Mouse (Mus musculus) forebrain, embryonic 16.5 days (tissue): ENCODE data around the gene Jazf1. TPM values are rescaled to one million over a fixed set of nuclear protein-coding genes. Genes with fewer than 3 reads are reported as not detected.

Experiments used
- ATAC-seq: fragments of 200-750 bp; cut with Nextera tagmentation; 2 replicates; pipeline ENCODE4 v1.8.0; 2017; ENCODE audit warnings: mild to moderate bottlenecking, moderate library complexity
- H3K27ac ChIP-seq: fragments of 300-500 bp; sonication (generic); 2 replicates; pipeline ENCODE4 v1.5.1; 2014; ENCODE audit warnings: low read length, control low read depth
- H3K27me3 ChIP-seq: fragments of 300-500 bp; sonication (generic); replicated peaks from 2 replicates; pipeline ENCODE4 v1.6.1; 2014; ENCODE audit warnings: low read length; ENCODE audit not compliant: control insufficient read depth, insufficient read depth
- H3K36me3 ChIP-seq: fragments of 300-500 bp; sonication (generic); 2 replicates; pipeline ENCODE4 v1.6.1; 2014; ENCODE audit not compliant: control insufficient read depth, insufficient read depth
- H3K4me1 ChIP-seq: fragments of 300-500 bp; sonication (generic); replicated peaks from 2 replicates; pipeline ENCODE4 v1.6.1; 2014; ENCODE audit warnings: low read length; ENCODE audit not compliant: control insufficient read depth, insufficient read depth
- H3K4me2 ChIP-seq: fragments of 300-500 bp; sonication (generic); 2 replicates; pipeline ENCODE4 v1.6.1; 2014; ENCODE audit warnings: mild to moderate bottlenecking, low read length, control low read depth
- H3K4me3 ChIP-seq: fragments of 300-500 bp; sonication (generic); replicated peaks from 2 replicates; pipeline ENCODE4 v1.5.1; 2014; ENCODE audit warnings: mild to moderate bottlenecking, low read length, control low read depth
- H3K9ac ChIP-seq: fragments of 300-500 bp; sonication (generic); replicated peaks from 2 replicates; pipeline ENCODE4 v1.6.1; 2014; ENCODE audit warnings: low read depth, low read length, control low read depth
- H3K9me3 ChIP-seq: fragments of 300-500 bp; sonication (generic); 2 replicates; pipeline ENCODE4 v1.6.1; 2016; ENCODE audit warnings: low read length; ENCODE audit not compliant: control insufficient read depth
- WGBS: fragments of 180-500 bp; shearing (Covaris S2); extraction: QIAGEN DNeasy Blood & Tissue Kit; methylation state at CpG from one replicate; pipeline ENCODE4 v1.1.7; 2014; 5-methylcytosine and 5-hydroxymethylcytosine counted together
- polyA plus RNA-seq: library from polyadenylated mRNA; unstranded; fragments of >200 nt; fragmentation: Nextera tagmentation; extraction: Ambion mirVana; gene quantifications from 2 replicates; pipeline ENCODE4 v1.2.1, GENCODE M21; 2015

Gene Jazf1
- polyA plus RNA-seq, 1 experiment from 2014 or later = 37.0 TPM

GRCm38 (mm10) chr6:53066978-53067377 is 1.5 kb downstream of the Jazf1 start:
- Histone ChIP-seq H3K36me3 (no peaks in the 10 kb centered on the region), H3K27ac (no peak overlapping the region), H3K9me3 (no peaks in the 10 kb centered on the region), H3K4me2 (peak overlapping the region; percentile 91), H3K27me3 (no peaks in the 10 kb centered on the region), H3K9ac (no peak overlapping the region; the same call in 1 of the 2 replicates), H3K4me1 (peaks cover 19% of the 10 kb centered on the region), H3K4me3 (peak overlapping the region; percentile 57)
- 58% methylated on average over 3 of the region's 3 CpGs for WGBS
- ATAC-seq = no peak

GRCm38 (mm10) chr6:53064070-53064469 is 4.4 kb downstream of the Jazf1 start:
- no peak overlapping the region for H3K9ac ChIP-seq
- no peak for ATAC-seq
- 95% methylated on average over 4 of the region's 4 CpGs for WGBS

GRCm38 (mm10) chr6:53054909-53055308 is 13.5 kb downstream of the Jazf1 start:
- ATAC-seq = no peak
- no peaks in the 10 kb centered on the region for H3K9me3 ChIP-seq
- no peak overlapping the region for H3K4me2 ChIP-seq
- H3K27me3 ChIP-seq = no peaks in the 10 kb centered on the region
- H3K36me3 ChIP-seq = no peaks in the 10 kb centered on the region
- no peak overlapping the region for H3K27ac ChIP-seq
- no peaks in the 10 kb centered on the region for H3K4me1 ChIP-seq
- WGBS = 61% methylated on average over 2 of the region's 2 CpGs
- no peak overlapping the region for H3K9ac ChIP-seq
- no peak overlapping the region for H3K4me3 ChIP-seq

More at GRCm38 (mm10) chr6:53064070-53064469, 4.4 kb downstream of the Jazf1 start:
- H3K9me3 ChIP-seq = no peaks in the 10 kb centered on the region
- no peaks in the 10 kb centered on the region for H3K36me3 ChIP-seq
- no peak overlapping the region for H3K4me2 ChIP-seq
- no peaks in the 10 kb centered on the region for H3K27me3 ChIP-seq
- peaks cover 8% of the 10 kb centered on the region for H3K4me1 ChIP-seq
- no peak overlapping the region for H3K27ac ChIP-seq
- H3K4me3 ChIP-seq = no peak overlapping the region

GRCm38 (mm10) chr6:53045501-53045900 is 22.9 kb downstream of the Jazf1 start:
- no peaks in the 10 kb centered on the region for H3K36me3 ChIP-seq
- no peak overlapping the region for H3K4me2 ChIP-seq
- H3K27ac ChIP-seq = no peak overlapping the region
- ATAC-seq = no peak
- H3K4me3 ChIP-seq = no peak overlapping the region
- no peaks in the 10 kb centered on the region for H3K4me1 ChIP-seq
- 89% methylated on average over 2 of the region's 2 CpGs for WGBS
- H3K27me3 ChIP-seq = no peaks in the 10 kb centered on the region
- no peak overlapping the region for H3K9ac ChIP-seq
- no peaks in the 10 kb centered on the region for H3K9me3 ChIP-seq

GRCm38 (mm10) chr6:53038176-53038575 is 30.3 kb downstream of the Jazf1 start:
- Histone ChIP-seq H3K27ac (no peak overlapping the region), H3K36me3 (no peaks in the 10 kb centered on the region), H3K4me2 (no peak overlapping the region), H3K4me3 (no peak overlapping the region), H3K9me3 (no peaks in the 10 kb centered on the region), H3K27me3 (no peaks in the 10 kb centered on the region), H3K9ac (no peak overlapping the region), H3K4me1 (no peaks in the 10 kb centered on the region)
- WGBS = 83% methylated on average over 3 of the region's 3 CpGs
- ATAC-seq = no peak

- no peak overlapping the region for H3K4me2 ChIP-seq
- WGBS = 89% methylated on average over 6 of the region's 6 CpGs
- H3K27me3 ChIP-seq = no peaks in the 10 kb centered on the region
- no peak overlapping the region for H3K9ac ChIP-seq
- H3K4me3 ChIP-seq = no peak overlapping the region
- H3K36me3 ChIP-seq = no peaks in the 10 kb centered on the region
- 0 out of 2 replicates have a peak, but pooled peaks cover 4% of the 10 kb centered on the region for H3K4me1 ChIP-seq
- no peaks in the 10 kb centered on the region for H3K9me3 ChIP-seq
- H3K27ac ChIP-seq = no peak overlapping the region
- no peak for ATAC-seq
Measured at GRCm38 (mm10) chr6:53034362-53035011, 33.9 kb downstream of the Jazf1 start.

GRCm38 (mm10) chr6:53032730-53033484 is 35.5 kb downstream of the Jazf1 start:
- H3K27me3 ChIP-seq = no peaks in the 10 kb centered on the region
- 0 out of 2 replicates have a peak, but pooled peaks cover 4% of the 10 kb centered on the region for H3K4me1 ChIP-seq
- no peak overlapping the region for H3K4me2 ChIP-seq
- no peak overlapping the region for H3K27ac ChIP-seq
- no peak overlapping the region for H3K4me3 ChIP-seq
- no peak for ATAC-seq
- no peaks in the 10 kb centered on the region for H3K36me3 ChIP-seq
- no peaks in the 10 kb centered on the region for H3K9me3 ChIP-seq
- WGBS = 73% methylated on average over 4 of the region's 4 CpGs
- H3K9ac ChIP-seq = no peak overlapping the region

GRCm38 (mm10) chr6:53022069-53022468 is 46.4 kb downstream of the Jazf1 start:
- Histone ChIP-seq H3K4me3 (no peak overlapping the region), H3K27me3 (no peaks in the 10 kb centered on the region), H3K4me2 (no peak overlapping the region), H3K9ac (no peak overlapping the region), H3K4me1 (no peaks in the 10 kb centered on the region; the same call in 1 of the 2 replicates), H3K36me3 (no peaks in the 10 kb centered on the region), H3K27ac (no peak overlapping the region), H3K9me3 (no peaks in the 10 kb centered on the region)
- 96% methylated on average over 2 of the region's 2 CpGs for WGBS
- ATAC-seq = no peak

GRCm38 (mm10) chr6:53021081-53021480 is 47.4 kb downstream of the Jazf1 start:
- no peaks in the 10 kb centered on the region for H3K4me1 ChIP-seq
- H3K4me2 ChIP-seq = no peak overlapping the region
- H3K9me3 ChIP-seq = no peaks in the 10 kb centered on the region
- no peak overlapping the region for H3K4me3 ChIP-seq
- no peak for ATAC-seq
- H3K27me3 ChIP-seq = no peaks in the 10 kb centered on the region
- no peaks in the 10 kb centered on the region for H3K36me3 ChIP-seq
- no peak overlapping the region for H3K27ac ChIP-seq
- no peak overlapping the region for H3K9ac ChIP-seq
- 56% methylated on average over 2 of the region's 2 CpGs for WGBS
